Mouse (Mus musculus) neural tube, embryonic 15.5 days (tissue): ENCODE data around the gene Gm10697. TPM values are rescaled to one million over a fixed set of nuclear protein-coding genes. Genes with fewer than 3 reads are reported as not detected.
"Not testable (repeated sequence)": the region's sequence is repeated elsewhere in the genome, so short reads cannot be mapped to it uniquely, and the experiment has no call there.

Experiments
- ATAC-seq: fragments of 200-750 bp; cut with Nextera tagmentation; 2 replicates; pipeline ENCODE4 v1.8.0; 2017; ENCODE audit warnings: mild to moderate bottlenecking, moderate TSS enrichment, moderate library complexity; ENCODE audit not compliant: low FRiP score
- H3K27ac ChIP-seq: fragments of 300-500 bp; sonication (generic); replicated peaks from 2 replicates; pipeline ENCODE4 v1.5.1; 2015; ENCODE audit warnings: mild to moderate bottlenecking, inconsistent platforms
- H3K27me3 ChIP-seq: fragments of 300-500 bp; sonication (generic); replicated peaks from 2 replicates; pipeline ENCODE4 v1.6.1; 2015; ENCODE audit warnings: inconsistent platforms
- H3K36me3 ChIP-seq: fragments of 300-500 bp; sonication (generic); 2 replicates; pipeline ENCODE4 v1.6.1; 2015; ENCODE audit warnings: inconsistent platforms
- H3K4me1 ChIP-seq: fragments of 300-500 bp; sonication (generic); 2 replicates; pipeline ENCODE4 v1.6.1; 2015; ENCODE audit warnings: inconsistent platforms
- H3K4me2 ChIP-seq: fragments of 300-500 bp; sonication (generic); 2 replicates; pipeline ENCODE4 v1.6.1; 2015; ENCODE audit warnings: inconsistent platforms, mild to moderate bottlenecking, moderate library complexity
- H3K4me3 ChIP-seq: fragments of 300-500 bp; sonication (generic); replicated peaks from 2 replicates; pipeline ENCODE4 v1.5.1; 2015; ENCODE audit warnings: mild to moderate bottlenecking, inconsistent platforms
- H3K9ac ChIP-seq: fragments of 300-500 bp; sonication (generic); replicated peaks from 2 replicates; pipeline ENCODE4 v1.6.1; 2015; ENCODE audit warnings: mild to moderate bottlenecking, inconsistent platforms
- H3K9me3 ChIP-seq: fragments of 300-500 bp; sonication (generic); replicated peaks from 2 replicates; pipeline ENCODE4 v1.6.1; 2016; ENCODE audit warnings: inconsistent platforms
- WGBS: fragments of 180-500 bp; shearing (Covaris S2); methylation state at CpG from one replicate; pipeline ENCODE4 v1.1.7; 2015; ENCODE audit warnings: mixed read lengths; 5-methylcytosine and 5-hydroxymethylcytosine counted together
- polyA plus RNA-seq: library from polyadenylated mRNA; unstranded; fragments of >200 nt; fragmentation: Nextera tagmentation; extraction: Ambion mirVana; gene quantifications from 2 replicates; pipeline ENCODE4 v1.2.1, GENCODE M21; 2015

The Gm10697 gene
- not detected in 2 replicates for polyA plus RNA-seq

DNA sequence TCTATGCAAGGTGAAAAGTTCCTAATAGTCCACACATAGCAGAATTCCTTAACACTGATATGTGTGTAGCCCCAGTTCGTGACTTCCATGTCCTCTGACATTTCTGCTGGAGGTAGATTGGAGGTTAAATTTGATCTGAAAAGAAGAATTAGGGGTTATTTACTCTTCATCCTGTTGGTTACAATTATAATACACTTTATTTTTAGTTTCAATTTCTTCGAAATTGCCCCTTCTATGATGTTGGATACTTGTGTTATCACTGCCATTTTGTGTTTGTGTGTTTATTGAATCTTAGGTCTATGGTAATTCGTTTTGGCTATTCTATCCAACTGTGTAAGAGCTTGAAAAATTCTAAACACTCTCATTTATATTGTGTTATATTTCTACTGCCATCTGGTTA, at the start of gene Gm10697:
Gm10697 (minus strand) TSS at position 101 of the 400 bp plus-strand sequence.
- not testable (repeated sequence) for H3K36me3 ChIP-seq, ATAC-seq
- WGBS: 94% methylated on average over 2 of the region's 3 CpGs

DNA sequence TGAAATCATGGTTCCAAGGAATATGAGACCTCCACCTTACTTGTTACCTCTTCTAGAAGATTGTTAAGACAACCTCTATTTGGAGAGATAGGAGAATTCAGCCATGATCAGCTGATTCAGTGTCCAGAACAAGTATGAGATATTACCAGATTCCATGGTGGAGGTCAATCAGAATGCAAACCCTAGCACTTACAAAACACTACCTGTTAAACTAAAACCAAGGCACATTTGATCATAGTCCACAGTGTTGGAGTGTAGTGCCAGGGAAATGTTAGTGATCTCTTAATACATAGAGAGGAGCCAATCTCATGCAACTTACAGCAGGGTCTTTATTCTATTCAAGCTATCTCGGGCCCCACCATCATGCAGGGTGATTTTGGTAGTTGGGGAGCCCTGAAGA, 42.6 kb upstream of the Gm10697 start:
- H3K9ac ChIP-seq, H3K4me2 ChIP-seq, H3K4me3 ChIP-seq, H3K4me1 ChIP-seq, H3K27ac ChIP-seq, H3K27me3 ChIP-seq, ATAC-seq, H3K36me3 ChIP-seq, H3K9me3 ChIP-seq: not testable (repeated sequence)
- WGBS: 74% methylated on average over 1 of the region's 1 CpGs

More for the DNA sequence above, at the start of gene Gm10697:
- not testable (repeated sequence) for H3K4me3 ChIP-seq, H3K27ac ChIP-seq, H3K9ac ChIP-seq, H3K9me3 ChIP-seq, H3K27me3 ChIP-seq, H3K4me1 ChIP-seq, H3K4me2 ChIP-seq

GRCm38 (mm10) chr3:94054785-94055184, 17.7 kb downstream of the Gm10697 start, which contains the start of gene Gm9125:
Gm9125 (minus strand) TSS chr3:94054885.
- H3K4me3 ChIP-seq, H3K36me3 ChIP-seq, H3K4me2 ChIP-seq, H3K9me3 ChIP-seq, H3K27me3 ChIP-seq, H3K9ac ChIP-seq, ATAC-seq, H3K4me1 ChIP-seq, H3K27ac ChIP-seq: not testable (repeated sequence)
- WGBS: 79% methylated on average over 1 of the region's 3 CpGs

DNA sequence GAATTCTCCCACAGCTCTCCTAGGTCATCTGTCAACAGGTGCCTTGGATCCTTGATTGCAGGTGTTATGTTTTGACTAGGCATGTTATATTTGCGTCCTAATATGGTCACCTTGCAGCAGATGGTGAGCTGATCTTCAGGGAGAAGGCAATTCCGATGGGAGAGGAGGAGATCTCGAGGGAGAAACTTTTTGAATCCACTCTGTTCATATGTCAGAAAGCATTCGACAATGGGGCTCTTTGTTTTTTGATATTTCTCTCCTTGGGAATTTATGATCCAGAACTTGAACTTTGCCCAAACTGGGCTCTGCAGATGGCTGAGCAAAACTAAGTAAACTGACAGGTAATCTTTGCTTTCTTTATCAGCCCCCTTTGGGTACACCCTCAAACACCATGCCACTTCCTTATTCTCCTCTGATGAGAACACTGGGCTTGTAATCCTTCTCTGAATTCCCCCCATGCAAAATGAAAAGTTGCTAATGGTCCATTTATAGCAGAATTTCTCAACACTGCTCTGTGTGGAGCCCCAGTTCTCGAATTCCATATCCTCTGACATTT, 22.8 kb downstream of the Gm10697 start:
- ATAC-seq: not testable (repeated sequence)

GRCm38 (mm10) chr3:94038241-94038640, 34.2 kb downstream of the Gm10697 start:
- not testable (repeated sequence) for H3K9ac ChIP-seq, H3K27ac ChIP-seq, H3K4me1 ChIP-seq, H3K27me3 ChIP-seq, H3K4me3 ChIP-seq, H3K4me2 ChIP-seq, H3K36me3 ChIP-seq, ATAC-seq, H3K9me3 ChIP-seq
- 89% methylated on average over 1 of the region's 1 CpGs for WGBS

More for the DNA sequence above, 22.8 kb downstream of the Gm10697 start:
- H3K4me1 ChIP-seq, H3K4me3 ChIP-seq, H3K27ac ChIP-seq, H3K36me3 ChIP-seq, H3K4me2 ChIP-seq, H3K9me3 ChIP-seq, H3K9ac ChIP-seq, H3K27me3 ChIP-seq: not testable (repeated sequence)
- 67% methylated on average over 1 of the region's 5 CpGs for WGBS

DNA sequence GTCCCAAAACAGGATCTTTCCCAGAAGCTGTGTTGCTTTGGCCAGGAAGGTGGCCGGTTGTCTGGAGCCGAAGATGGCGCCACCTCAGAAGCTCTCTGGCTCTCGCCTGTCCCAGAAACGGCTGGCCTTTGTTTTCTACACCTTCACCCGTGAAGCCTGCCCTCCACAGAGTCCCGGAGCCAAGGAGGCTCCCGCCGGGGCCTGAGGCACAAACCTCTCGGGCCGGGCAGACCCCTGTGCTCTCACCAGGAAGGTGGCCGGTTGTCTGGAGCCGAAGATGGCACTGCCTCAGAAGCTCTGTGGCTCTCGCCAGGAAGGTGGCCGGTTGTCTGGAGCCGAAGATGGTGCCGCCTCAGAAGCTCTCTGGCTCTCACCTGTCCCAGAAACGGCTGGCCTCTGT, 38.0 kb downstream of the Gm10697 start:
- H3K4me2 ChIP-seq, H3K9ac ChIP-seq, H3K4me1 ChIP-seq, ATAC-seq, H3K9me3 ChIP-seq, H3K36me3 ChIP-seq, H3K4me3 ChIP-seq, H3K27me3 ChIP-seq, H3K27ac ChIP-seq: not testable (repeated sequence)
- 92% methylated on average over 13 of the region's 18 CpGs for WGBS

Other genes with a start within 250 kb of the Gm10697 start
- gene Tdpoz3, start 246.6 kb downstream of the Gm10697 start, polyA plus RNA-seq: not detected in 2 replicates
- gene Gm9117, start 129.1 kb downstream of the Gm10697 start, polyA plus RNA-seq: not detected in 2 replicates
- not detected in 2 replicates for gene Tdpoz5, start 111.3 kb downstream of the Gm10697 start, polyA plus RNA-seq
- 0.08 TPM in 1 of 2 replicates, not detected in the other for gene Gm9125, start 17.8 kb downstream of the Gm10697 start, polyA plus RNA-seq
- not detected in 2 replicates for gene Gm10696, start 105.5 kb upstream of the Gm10697 start, polyA plus RNA-seq
- not detected in 2 replicates for gene Gm5286, start 124.1 kb upstream of the Gm10697 start, polyA plus RNA-seq
- not detected in 2 replicates for gene Gm4778, start 191.4 kb upstream of the Gm10697 start, polyA plus RNA-seq
- 54.9 and 63.1 TPM in 2 replicates for gene Them4, start 237.4 kb upstream of the Gm10697 start, polyA plus RNA-seq